Mouse (Mus musculus): Measurements from ENCODE around the gene Casd1.

DNA sequence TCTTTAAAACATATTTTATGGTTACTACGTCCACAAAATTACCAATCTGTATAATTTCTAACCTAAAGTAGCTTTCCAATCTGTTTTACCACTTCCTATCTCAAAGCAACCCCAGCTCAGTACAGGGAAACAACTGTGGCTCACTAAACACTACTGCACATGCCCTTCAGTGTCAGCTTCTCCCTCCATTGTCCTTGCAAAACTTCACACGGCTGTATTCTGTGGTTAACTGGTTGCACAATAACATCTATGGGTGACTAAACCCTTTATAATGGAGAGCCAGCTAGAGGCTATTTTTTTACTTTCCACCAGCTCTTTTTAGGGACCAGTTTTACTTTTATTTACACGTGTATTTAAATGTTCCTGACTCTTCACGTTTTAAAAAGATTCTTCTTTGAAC is 12.7 kb upstream of the Casd1 start:
- no peak for TF ChIP-seq CTCF (conservative IDR thresholded peaks at IDR 0.05; ENCODE audit: insufficient read depth, insufficient read length, low read depth, low read length)
- TF ChIP-seq POLR2A (IDR thresholded peaks at IDR 0.05; ENCODE audit: low read depth, low read length): no peak

Data from kidney, adult 2 months (tissue).